Mouse (Mus musculus) liver, postnatal 0 days (tissue): ENCODE results near the gene Poglut1.

Experiments used
- CTCF ChIP-seq: sonication (generic); IDR thresholded peaks from 2 replicates; pipeline ENCODE4 v1.5.1; 2016; ENCODE audit warnings: antibody characterized with exemption, low read depth
- EP300 ChIP-seq: IDR thresholded peaks from 2 replicates; pipeline ENCODE4 v1.6.1; 2016; ENCODE audit warnings: antibody characterized with exemption, low read depth, mild to moderate bottlenecking

GRCm38 (mm10) chr16:38596651-38597050 is 46.6 kb upstream of the Poglut1 start:
- no peak for TF ChIP-seq CTCF
- TF ChIP-seq EP300, result no peak
